Mouse (Mus musculus): ENCODE results near the gene Cnnm1.

Cnnm1 gene

GRCm38 (mm10) chr19:43440112-43440737 lies at the start of gene Cnnm1:
Gene Cnnm1, plus strand, starts transcription at chr19:43440436.
- DNase-seq (ENCODE audit: low spot score in 2 of 2): peak; percentile 61 to 67

GRCm38 (mm10) chr19:43396327-43396726 lies 43.9 kb upstream of the Cnnm1 start:
- no peak for DNase-seq (ENCODE audit: low spot score in 2 of 2)

GRCm38 (mm10) chr19:43407181-43407580 lies 33.1 kb upstream of the Cnnm1 start:
- DNase-seq (ENCODE audit: low spot score in 2 of 2): no peak

- no peak for DNase-seq (ENCODE audit: low spot score in 2 of 2)
Observed at GRCm38 (mm10) chr19:43415565-43415964, 24.7 kb upstream of the Cnnm1 start.

- DNase-seq (ENCODE audit: low spot score in 2 of 2): no peak
Observed at GRCm38 (mm10) chr19:43420506-43420905, 19.7 kb upstream of the Cnnm1 start.

- DNase-seq (ENCODE audit: low spot score in 2 of 2): no peak
Observed at GRCm38 (mm10) chr19:43424082-43424481, 16.2 kb upstream of the Cnnm1 start.

- DNase-seq (ENCODE audit: low spot score in 2 of 2): no peak
Observed at GRCm38 (mm10) chr19:43427446-43428224, 12.6 kb upstream of the Cnnm1 start.

- DNase-seq (ENCODE audit: low spot score in 2 of 2): no peak
Observed at GRCm38 (mm10) chr19:43439246-43439645, 990 bp upstream of the Cnnm1 start.

- DNase-seq (ENCODE audit: low spot score in 2 of 2): peak in 1 of 2 experiments; percentile 32
Observed at GRCm38 (mm10) chr19:43440768-43441660, 778 bp downstream of the Cnnm1 start.

- no peak for DNase-seq (ENCODE audit: low spot score in 2 of 2)
Observed at GRCm38 (mm10) chr19:43441661-43441990, 1.4 kb downstream of the Cnnm1 start.

GRCm38 (mm10) chr19:43442269-43442668 lies 2.0 kb downstream of the Cnnm1 start:
- DNase-seq (ENCODE audit: low spot score in 2 of 2): no peak

GRCm38 (mm10) chr19:43442906-43443305 lies 2.7 kb downstream of the Cnnm1 start:
- DNase-seq (ENCODE audit: low spot score in 2 of 2): no peak

- no peak for DNase-seq (ENCODE audit: low spot score in 2 of 2)
Observed at GRCm38 (mm10) chr19:43444636-43445205, 4.5 kb downstream of the Cnnm1 start.

GRCm38 (mm10) chr19:43451563-43451962 lies 11.3 kb downstream of the Cnnm1 start:
- DNase-seq (ENCODE audit: low spot score in 2 of 2): no peak

GRCm38 (mm10) chr19:43452176-43452575 lies 11.9 kb downstream of the Cnnm1 start:
- peak in 1 of 2 experiments; percentile 48 for DNase-seq (ENCODE audit: low spot score in 2 of 2)

- no peak for DNase-seq (ENCODE audit: low spot score in 2 of 2)
Observed at GRCm38 (mm10) chr19:43453025-43453424, 12.8 kb downstream of the Cnnm1 start.

GRCm38 (mm10) chr19:43459948-43460347 lies 19.7 kb downstream of the Cnnm1 start:
- no peak for DNase-seq (ENCODE audit: low spot score in 2 of 2)

- no peak for DNase-seq (ENCODE audit: low spot score in 2 of 2)
Observed at GRCm38 (mm10) chr19:43460481-43460880, 20.2 kb downstream of the Cnnm1 start.

- DNase-seq (ENCODE audit: low spot score in 2 of 2): no peak
Observed at GRCm38 (mm10) chr19:43462141-43462540, 21.9 kb downstream of the Cnnm1 start.

- DNase-seq (ENCODE audit: low spot score in 2 of 2): no peak
Observed at GRCm38 (mm10) chr19:43463546-43464293, 23.5 kb downstream of the Cnnm1 start.

- DNase-seq (ENCODE audit: low spot score in 2 of 2): no peak
Observed at GRCm38 (mm10) chr19:43464294-43464687, 24.1 kb downstream of the Cnnm1 start.

Measured in frontal cortex, postnatal 14 days (tissue).